Mouse (Mus musculus): ENCODE data around the gene Itga9.

Itga9 gene

GRCm38 (mm10) chr9:118883150-118883549, 276.7 kb downstream of the Itga9 start:
- DNase-seq = no peak

DNA sequence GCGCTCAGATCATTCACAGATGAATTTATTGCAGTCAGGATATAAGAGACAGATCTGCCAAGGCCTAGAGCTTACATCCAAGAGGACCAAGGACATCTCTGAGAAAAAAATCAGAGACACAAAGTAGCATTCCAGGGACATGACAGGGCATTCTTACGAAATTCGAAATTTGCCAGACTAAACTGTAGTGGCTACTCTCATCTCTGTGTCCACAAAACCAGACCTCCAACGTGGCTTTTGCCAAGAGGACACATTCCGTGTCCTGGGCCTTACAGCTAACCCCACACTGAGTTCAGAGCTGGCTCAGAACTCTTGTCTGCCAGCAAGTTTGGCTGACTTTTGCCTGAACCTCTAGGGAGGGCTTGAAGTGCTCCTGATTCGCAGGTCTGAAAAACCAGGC, 279.3 kb downstream of the Itga9 start:
- peak; percentile 76 for DNase-seq

DNA sequence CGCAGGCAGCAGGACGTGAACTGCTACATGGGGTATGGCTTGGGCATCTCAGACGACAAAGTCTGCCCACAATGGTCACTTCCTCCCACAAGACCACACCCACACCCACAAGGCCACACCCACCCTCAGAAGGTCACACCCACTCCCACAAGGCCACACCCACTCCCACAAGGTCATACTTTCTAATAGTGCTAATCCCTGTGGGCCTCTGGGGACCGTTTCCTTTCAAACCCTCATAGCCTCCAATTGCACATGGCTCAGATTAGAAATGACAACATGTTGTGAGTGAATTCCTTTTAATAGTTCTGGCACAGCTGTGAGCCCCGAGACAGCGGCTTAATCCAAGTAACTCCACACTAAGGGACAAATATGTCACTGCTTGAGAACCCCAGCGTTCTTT, 280.7 kb downstream of the Itga9 start:
- peak; percentile 54 for DNase-seq

GRCm38 (mm10) chr9:118887734-118888133, 281.2 kb downstream of the Itga9 start:
- DNase-seq = no peak

- DNase-seq = no peak
Observed at GRCm38 (mm10) chr9:118890149-118890548, 283.7 kb downstream of the Itga9 start.

DNA sequence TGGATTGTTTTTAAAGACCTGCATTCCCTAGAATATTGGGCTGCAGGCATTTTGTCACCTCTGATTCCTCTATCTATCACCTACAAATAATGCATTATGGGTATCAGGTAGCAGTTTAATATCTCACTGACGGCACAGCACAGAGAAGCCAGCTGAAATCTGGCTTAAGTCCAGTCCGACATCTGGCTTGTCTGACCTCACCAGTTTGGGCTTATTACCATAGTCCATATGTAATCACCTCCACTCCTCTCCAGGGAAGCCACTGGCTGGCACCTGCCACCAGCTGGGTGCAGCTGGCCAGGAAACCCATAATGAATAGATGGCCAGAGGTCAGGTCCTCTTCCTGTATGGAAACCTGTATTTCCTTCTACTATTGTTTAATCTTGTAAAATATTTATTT, 284.2 kb downstream of the Itga9 start:
- no peak for DNase-seq

- DNase-seq = no peak
Observed at GRCm38 (mm10) chr9:118891068-118891467, 284.6 kb downstream of the Itga9 start.

GRCm38 (mm10) chr9:118891593-118891992, 285.1 kb downstream of the Itga9 start:
- peak; percentile 48 for DNase-seq

GRCm38 (mm10) chr9:118895101-118895500, 288.6 kb downstream of the Itga9 start:
- no peak for DNase-seq

DNA sequence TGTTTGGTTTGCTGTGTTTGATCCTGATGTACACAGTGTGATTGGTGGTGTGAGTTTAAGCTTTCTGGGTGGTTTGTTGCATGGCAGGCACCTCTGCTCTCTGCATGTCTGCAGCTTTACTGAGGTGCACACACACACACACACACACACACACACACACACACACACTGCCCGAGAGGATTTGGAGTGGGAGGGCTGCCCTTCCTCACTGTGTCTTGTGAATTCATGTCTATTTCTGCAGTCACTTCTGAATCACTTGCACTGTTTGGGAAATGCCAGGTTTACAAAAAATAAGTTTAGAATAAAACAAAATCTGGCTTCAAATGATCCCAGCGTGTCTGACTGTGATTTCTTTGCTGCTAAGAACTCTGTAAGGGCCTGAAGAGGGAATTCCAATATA, 294.2 kb downstream of the Itga9 start:
- DNase-seq = no peak

- DNase-seq = no peak
Observed at GRCm38 (mm10) chr9:118901917-118902316, 295.4 kb downstream of the Itga9 start.

- peak; percentile 92 for DNase-seq
Observed at GRCm38 (mm10) chr9:118907934-118908620, 301.6 kb downstream of the Itga9 start.

DNA sequence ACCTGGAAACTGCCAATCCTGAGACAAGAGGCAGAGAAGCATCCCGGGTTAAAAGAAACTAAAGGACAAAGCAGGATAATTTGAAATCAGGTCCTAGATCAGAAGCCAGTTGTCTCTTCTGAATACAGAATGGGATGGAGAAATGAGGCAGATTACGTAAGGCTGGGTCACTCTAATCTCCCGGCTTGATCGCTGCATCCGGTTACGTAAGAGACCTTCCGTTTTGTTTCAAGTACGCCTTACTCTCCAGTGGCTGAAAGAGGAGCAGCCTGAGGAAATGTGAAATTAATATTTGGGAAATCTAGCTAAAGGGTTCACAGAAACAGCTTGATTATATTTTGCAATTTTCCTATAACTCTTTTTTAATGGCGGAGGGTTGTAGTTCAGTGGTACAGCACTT, 306.6 kb downstream of the Itga9 start:
- peak; percentile 47 for DNase-seq

- DNase-seq = no peak
Observed at GRCm38 (mm10) chr9:118913613-118914012, 307.1 kb downstream of the Itga9 start.

DNA sequence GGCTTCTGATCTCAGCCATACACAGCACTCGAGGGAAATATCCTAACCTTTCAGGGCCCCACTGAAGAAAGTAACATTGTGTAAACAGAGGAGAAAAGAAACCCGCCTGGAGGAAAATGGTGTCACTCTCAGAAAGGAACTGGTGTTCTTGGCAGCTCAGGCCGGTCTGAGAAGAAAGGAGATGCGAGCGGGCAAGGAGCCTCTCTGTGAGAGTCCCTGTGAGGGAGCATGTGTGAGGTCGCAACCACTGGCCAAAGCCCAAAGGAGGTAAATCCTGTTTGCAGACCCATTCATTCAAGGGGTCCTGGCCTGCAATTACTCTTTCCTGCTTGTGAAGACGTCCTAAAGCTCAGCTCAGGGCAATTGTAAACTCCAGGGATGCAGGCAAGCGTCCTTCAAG, 308.1 kb downstream of the Itga9 start:
- no peak for DNase-seq

DNA sequence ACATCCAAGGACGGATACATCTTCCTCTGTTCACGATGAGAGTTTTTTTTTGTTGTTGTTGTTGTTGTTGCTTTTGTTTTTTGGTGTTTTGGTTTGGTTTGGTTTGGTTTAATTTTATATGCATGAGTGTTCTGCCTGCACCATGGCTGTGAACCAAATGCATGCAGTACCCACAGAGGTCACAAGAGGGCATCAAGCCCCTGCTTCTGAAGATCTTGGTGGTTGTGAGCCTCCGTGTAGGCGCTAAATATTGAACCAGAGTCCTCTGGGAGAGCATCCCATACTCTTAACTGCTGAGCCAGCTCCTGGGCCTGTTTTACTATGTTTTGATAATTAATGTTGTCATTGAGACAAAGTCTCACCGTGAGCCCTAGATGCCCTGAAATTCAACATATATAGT, 308.8 kb downstream of the Itga9 start:
- peak; percentile 59 for DNase-seq

GRCm38 (mm10) chr9:118919672-118920186, 313.2 kb downstream of the Itga9 start:
- DNase-seq = peak; percentile 47

- peak; percentile 90 for DNase-seq
Observed at GRCm38 (mm10) chr9:118920798-118921515, 314.5 kb downstream of the Itga9 start.

GRCm38 (mm10) chr9:118921926-118922325, 315.4 kb downstream of the Itga9 start:
- DNase-seq = no peak

GRCm38 (mm10) chr9:118924554-118925085, 318.1 kb downstream of the Itga9 start:
- DNase-seq = no peak

- peak; percentile 99 for DNase-seq
Observed at GRCm38 (mm10) chr9:118925286-118926110, 319.0 kb downstream of the Itga9 start.

DNA sequence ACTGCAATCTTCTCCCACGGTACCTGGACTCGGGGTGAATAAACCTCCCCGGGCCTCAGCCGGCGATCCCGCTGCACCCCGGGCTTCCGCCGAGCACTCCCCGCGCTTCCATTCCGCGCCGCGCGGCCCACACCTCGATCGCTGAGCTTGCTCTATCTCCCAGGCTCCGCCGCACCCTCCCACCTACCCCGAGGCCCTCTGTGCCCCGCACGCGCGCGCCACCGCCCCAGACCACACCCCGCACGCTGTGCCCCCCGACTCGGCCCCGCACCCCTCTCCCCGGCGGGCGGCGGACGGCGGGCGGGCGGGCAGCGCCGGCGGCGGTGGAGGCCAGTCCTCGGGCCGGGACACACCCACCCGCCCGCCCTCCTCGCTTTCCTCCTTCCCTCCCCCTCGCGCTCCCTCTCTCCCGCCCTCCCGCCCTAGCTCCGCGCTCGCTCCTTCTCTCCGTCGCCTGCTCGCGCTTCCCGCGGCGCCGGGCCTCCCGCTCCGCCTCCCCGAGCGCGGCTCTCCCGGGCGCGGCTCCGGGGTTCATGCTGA, 319.7 kb downstream of the Itga9 start, which contains the start of gene Ctdspl:
Gene Ctdspl (plus strand): TSS at position 343 of the 540 bp plus-strand sequence.
- DNase-seq = peak; percentile 59
